Mouse (Mus musculus) spleen, postnatal 36 days (tissue): ENCODE results near the gene Zfp791.
A peak's percentile ranks its signal among the peaks of the same experiment; 100 is the strongest.
"Not testable (repeated sequence)": the region's sequence is repeated elsewhere in the genome, so short reads cannot be mapped to it uniquely, and the experiment has no call there.

Experiments
- DNase-seq, 2 experiments: peaks; one replicate each; pipeline ENCODE4 v3.0.0; 2022; ENCODE audit warnings: low spot score in 2 of 2, mixed read lengths in 1 of 2

Gene Zfp791

GRCm38 (mm10) chr8:85122995-85123394 lies at the start of gene Zfp791:
Gene Zfp791 (minus strand): TSS chr8:85123095.
- no peak for DNase-seq

- DNase-seq = peak; percentile 2 to 12
Observed at GRCm38 (mm10) chr8:85171291-85171690, 48.4 kb upstream of the Zfp791 start.

DNA sequence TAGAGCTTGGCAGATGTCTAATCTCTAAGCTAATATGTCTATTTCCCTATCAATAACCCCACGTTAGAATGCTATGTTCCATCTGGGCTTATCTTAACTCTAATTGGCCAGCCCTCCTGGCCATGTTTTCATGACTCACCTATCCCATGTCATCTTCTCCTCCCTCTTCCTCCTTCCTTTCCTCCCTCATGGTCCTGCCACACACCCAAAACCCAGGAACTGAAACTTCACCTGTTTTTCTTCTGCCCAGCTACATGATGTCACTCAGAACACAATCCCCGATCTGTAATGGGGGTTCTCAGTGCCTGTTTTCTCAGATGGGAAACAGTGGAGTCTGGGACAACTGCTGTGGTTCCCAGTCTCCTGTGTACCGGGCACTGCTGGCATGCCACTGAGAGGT lies 28.7 kb upstream of the Zfp791 start, which contains the start of gene Cks1brt:
Gene Cks1brt, plus strand, starts transcription at position 301 of the 400 bp plus-strand sequence.
- DNase-seq = no peak

- peak; percentile 1 to 34 for DNase-seq
Observed at GRCm38 (mm10) chr8:85142516-85142915, 19.6 kb upstream of the Zfp791 start.

GRCm38 (mm10) chr8:85135690-85136089 lies 12.8 kb upstream of the Zfp791 start:
- not testable (repeated sequence) for DNase-seq

- DNase-seq = no peak
Observed at GRCm38 (mm10) chr8:85132335-85132734, 9.4 kb upstream of the Zfp791 start.

DNA sequence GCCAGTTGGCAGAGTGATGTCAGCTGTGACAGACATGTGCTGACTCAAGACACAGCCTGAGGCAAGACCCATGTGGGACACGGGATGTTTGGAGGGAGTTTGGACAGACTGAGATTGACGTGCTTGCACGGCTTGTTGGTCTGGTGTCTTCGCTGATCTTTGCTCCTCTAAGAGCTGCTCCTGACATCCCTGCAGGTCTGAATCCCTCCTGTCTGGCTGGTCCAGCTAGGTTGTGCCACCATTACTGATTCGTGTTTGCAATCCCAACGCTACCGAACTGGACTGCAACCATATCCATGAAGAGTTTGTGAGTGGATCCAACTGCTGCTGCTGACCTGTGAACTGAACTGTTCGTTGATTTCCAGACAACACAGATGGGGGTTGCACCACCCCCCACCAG lies 796 bp upstream of the Zfp791 start:
- no peak for DNase-seq

- not testable (repeated sequence) for DNase-seq
Observed at GRCm38 (mm10) chr8:85120251-85120650, 2.6 kb downstream of the Zfp791 start.

DNA sequence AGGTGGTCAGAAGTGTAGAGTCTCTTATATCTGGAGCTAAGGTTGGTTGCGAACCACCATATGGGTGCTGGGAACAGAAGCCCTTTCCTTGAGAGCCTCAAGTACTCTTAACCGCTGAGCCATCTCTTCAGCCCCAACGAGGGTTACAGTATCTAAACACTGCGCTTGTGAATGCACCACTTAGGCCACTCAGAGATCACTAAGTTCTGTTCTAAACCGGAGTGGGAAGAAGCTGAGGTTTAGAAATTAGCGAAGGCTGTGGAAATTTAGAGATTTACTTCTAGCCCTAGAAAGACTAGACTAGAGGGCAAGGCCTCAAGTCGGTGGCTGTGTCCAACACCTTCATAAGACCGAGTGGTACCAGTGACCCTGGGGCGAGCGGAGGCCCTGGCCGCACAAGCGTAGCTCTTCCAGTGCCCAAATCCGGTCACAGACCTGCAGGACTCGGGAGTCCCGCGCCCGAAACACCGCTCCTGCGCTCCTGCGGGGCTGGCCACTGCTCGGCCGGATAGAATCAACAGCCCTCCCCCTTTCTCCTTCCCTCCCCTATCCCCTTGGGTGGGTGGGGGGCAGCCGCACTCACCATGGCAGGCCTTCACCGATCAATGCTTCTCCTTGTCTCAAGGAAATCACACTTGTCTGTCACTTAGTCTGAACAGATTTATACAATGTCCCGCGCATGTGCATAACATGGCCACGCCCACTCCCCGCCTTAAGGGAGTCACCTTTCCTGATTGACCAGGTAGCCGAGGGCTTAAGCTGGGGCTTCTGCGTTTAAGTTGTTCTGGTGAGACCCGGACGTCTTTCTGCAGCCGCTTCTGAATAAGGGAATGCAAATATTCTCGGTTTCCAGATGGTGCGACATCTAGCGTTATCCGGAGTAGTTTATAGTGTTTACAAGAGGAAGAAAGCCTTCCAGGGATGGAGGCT lies 3.6 kb downstream of the Zfp791 start:
- DNase-seq = peak; percentile 53 to 60

- no peak for DNase-seq
Observed at GRCm38 (mm10) chr8:85116984-85117383, 5.9 kb downstream of the Zfp791 start.

DNA sequence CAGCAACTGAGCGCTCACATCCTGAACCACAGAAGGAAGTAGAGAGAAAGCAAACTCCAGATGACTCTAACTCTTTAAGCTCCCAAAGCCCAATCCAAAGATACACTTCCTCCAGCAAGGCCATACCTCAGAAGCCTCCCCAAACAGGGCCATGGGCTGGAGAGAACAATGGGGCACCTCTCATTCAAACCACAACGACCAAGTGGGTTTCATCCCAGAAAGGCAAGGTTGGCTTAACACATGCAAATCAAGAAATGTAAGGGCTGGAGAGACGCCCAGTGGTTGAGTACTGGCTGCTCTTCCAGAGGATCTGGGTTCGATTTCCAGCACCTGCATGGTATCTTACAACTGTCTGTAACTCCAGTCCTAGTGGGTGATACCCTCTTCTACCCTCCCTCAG lies 7.4 kb downstream of the Zfp791 start:
- DNase-seq = no peak

- no peak for DNase-seq
Observed at GRCm38 (mm10) chr8:85113241-85113640, 9.7 kb downstream of the Zfp791 start.

- no peak for DNase-seq
Observed at GRCm38 (mm10) chr8:85100076-85100665, 22.7 kb downstream of the Zfp791 start.

GRCm38 (mm10) chr8:85096850-85097249 lies 26.0 kb downstream of the Zfp791 start:
- no peak for DNase-seq

DNA sequence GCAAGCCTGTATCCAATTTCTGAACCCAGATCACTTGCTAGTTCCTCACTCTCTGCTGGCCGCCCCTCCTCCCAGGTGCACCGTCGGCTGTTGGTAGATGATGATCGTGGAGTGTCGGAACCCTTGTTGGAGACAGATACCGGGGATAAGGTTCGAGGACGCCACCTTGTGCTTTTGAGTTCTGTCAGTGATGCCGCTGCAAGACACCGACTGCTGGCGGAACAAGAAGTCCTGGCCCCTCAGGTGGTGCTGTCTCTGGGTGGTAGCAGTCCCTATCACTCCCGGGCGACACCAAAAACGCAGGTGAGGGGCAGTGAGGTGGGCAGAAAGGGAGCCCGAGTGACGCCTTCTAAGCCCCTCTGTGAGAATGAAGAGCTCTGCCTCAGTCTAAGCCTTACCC lies 26.7 kb downstream of the Zfp791 start:
- DNase-seq = no peak

GRCm38 (mm10) chr8:85095566-85095965 lies 27.3 kb downstream of the Zfp791 start:
- no peak for DNase-seq

- DNase-seq = no peak
Observed at GRCm38 (mm10) chr8:85095051-85095450, 27.8 kb downstream of the Zfp791 start.

- DNase-seq = no peak
Observed at GRCm38 (mm10) chr8:85091526-85092090, 31.3 kb downstream of the Zfp791 start.

- DNase-seq = no peak
Observed at GRCm38 (mm10) chr8:85090856-85091255, 32.0 kb downstream of the Zfp791 start.

DNA sequence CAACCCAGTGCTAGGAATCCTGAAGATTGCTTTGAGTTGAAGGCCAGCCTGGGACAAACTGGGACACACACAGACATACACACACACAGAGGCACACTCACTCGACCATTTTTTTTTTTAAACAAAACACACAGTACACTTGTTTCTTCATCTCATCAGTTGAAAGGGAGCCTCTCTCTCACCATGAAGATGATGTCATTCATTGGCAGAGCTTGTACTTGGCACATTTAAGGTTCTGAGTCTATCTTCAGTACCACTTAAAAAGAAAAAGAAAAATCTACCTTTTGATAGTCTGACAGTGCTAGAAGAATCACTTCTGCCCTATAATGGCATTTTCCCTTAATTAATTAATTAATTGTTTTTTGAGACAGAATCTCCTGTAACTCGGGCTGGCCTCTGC lies 34.1 kb downstream of the Zfp791 start:
- DNase-seq = no peak

GRCm38 (mm10) chr8:85086238-85086637 lies 36.7 kb downstream of the Zfp791 start:
- DNase-seq = no peak

DNA sequence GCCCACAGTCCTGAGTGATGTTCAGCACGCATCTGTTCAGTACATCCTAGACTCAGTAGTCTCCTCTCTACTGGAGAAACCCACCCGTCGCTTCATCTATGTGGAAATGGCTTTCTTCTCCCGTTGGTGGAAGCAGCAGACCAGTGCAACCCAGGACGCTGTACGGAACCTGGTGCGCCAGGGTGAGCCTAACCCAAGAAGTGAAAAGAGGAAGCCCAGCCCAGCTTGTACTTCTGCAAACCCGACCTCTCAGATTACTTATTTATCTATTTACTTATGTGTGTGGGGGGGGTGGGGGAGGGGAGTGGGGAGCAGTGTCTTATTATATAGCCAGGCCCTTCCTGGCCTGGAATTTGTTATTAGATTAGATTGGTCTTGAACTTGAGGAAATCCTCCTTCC lies 38.3 kb downstream of the Zfp791 start:
- DNase-seq = peak; percentile 58 to 67
